Mouse (Mus musculus): ENCODE measurements around the gene Crnkl1. TPM values are rescaled to one million over a fixed set of nuclear protein-coding genes. Genes with fewer than 3 reads are reported as not detected.

The Crnkl1 gene
- 62.3 TPM for polyA plus RNA-seq (2017; shearing (Covaris generic))

DNA sequence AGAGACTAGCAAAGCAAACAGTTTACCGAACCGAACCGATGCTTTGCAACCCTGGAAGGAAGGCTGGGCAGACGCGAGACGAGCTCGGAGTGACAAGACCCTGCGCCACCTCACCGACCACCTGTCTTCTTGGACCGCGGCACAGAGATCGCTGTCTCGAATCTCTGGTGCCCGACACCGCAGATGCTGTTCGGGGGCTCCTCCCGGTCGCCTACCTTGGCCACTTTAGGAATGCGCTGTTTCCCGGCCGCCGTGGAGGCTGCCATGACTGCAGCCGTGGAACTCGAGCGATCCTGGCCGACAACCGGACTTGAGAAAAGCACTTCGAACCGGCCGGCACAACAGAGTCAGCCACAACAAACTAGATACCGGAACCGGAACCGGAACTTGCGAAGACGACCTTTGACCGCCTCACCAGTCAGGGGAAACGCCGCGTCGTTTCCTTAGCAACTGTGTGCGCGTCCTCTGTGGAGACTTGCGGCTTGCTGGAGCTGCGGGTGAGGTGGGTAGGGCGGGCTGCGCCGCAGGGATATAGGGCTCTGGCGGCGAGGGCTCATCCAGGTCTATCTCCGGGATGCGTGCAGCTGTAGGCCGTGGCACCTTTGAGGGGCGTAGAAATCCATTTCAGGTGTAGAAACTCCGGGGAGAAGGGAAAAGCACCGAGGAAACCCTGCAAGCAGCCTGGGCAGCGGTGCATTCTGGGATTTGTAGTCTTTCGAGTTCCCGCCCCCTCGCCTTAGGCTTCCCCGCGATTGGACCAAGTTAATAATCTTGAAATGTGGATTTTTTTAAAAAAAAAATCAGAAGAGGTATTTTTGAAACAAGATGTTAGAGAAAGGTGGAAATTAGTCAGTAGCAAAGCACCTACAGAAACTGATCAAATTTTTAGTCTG lies at the start of gene Crnkl1, which contains the start of gene Cfap61:
Gene Crnkl1 (minus strand): TSS at position 676 of the 893 bp plus-strand sequence.
Gene Cfap61 (plus strand): TSS at position 446 of the 893 bp plus-strand sequence.

GRCm38 (mm10) chr2:145901861-145902260 lies 33.0 kb downstream of the Crnkl1 start, which contains the start of gene Naa20:
Gene Naa20, plus strand, starts transcription at chr2:145902099.

Other genes with a start within 250 kb of the Crnkl1 start
- gene Naa20, start 32.9 kb downstream of the Crnkl1 start, polyA plus RNA-seq (2017; shearing (Covaris generic)), result 145 TPM
- not detected for gene Cfap61, start 230 bp downstream of the Crnkl1 start, polyA plus RNA-seq (2017; shearing (Covaris generic))